Mouse (Mus musculus): ENCODE results near the gene Gemin5. TPM values are rescaled to one million over a fixed set of nuclear protein-coding genes. Genes with fewer than 3 reads are reported as not detected.

The Gemin5 gene
- total RNA-seq (2023), result 25.9 TPM

DNA sequence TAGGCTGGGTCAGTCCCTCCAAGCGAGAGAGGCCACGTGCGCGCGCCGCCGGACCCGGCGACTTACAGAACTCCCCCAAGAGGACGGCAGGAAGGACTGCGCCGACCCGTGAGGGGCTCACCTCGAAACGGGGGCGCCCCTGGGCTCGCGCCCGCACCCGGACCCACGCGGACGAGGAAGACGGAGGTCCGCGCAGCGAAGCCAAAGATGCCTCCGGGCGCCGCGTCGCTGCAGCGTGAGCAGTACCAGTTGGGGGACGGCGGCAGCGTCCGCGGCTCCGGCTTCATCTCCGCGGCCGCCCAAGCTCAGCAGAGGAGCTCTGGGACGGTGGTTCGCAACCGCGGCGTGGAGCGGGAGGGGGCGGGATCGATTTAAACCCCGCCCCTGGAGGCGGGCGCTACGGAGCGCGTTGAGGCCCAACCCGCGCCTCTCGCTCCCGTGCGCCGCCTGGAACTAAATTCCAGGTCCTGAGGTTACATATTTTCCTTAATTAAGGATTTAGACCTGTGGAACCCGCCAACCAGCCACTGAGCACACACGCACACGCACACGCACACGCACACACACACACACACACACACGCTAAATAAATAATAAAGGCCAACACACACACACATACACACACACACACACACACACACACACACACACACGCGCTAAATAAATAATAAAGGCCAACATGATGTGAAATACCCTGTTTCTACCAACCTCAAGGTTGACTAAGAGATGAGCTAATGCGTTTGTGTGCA is at the start of gene Gemin5:
Gene Gemin5, minus strand, starts transcription at position 373 of the 749 bp plus-strand sequence.

DNA sequence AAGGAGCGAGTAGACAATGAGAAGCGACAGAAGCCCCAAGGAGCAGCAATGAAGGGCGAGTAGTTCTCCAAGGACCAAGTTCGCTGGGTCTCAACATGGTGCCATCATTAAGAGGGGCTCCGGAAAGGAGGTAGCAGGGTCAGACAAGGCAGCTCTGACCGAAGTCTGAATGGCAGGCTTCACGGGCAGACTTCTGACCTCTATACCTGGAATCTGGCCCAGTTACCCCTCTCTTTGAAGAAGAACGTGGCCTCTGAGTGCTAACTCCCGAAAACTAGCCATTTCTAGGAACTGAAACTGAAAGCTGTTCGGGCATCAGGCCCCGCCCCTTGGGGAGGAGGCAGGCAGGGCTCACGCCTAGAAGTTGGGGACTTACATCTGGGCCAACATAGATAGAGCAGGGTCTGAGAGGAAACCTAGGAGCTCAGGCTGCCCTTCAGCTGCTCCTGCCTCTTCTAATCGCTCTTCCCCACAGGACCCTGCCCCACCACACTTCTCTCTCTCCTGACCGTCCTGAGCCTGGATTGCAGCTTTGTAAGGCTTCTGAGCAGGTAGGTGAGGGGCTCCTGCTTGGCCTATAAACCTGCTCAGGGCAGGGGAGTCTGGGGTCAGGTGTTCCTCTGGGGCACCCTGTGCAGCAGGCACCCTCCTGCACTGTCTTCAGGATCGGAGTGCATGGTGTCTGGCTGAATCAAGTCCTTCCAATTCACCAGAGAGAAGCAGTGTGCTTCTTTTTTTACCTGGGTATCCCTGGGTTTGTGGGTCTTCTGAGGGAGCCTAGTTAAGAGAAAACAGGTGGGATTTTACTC is 31.1 kb upstream of the Gemin5 start, which contains the start of the genes Igtp and Irgm2:
Gene Igtp, plus strand, starts transcription at position 328 of the 809 bp plus-strand sequence.
Gene Irgm2, plus strand, starts transcription at position 390 of the 809 bp plus-strand sequence.

GRCm38 (mm10) chr11:58171459-58172091 is 3.2 kb upstream of the Gemin5 start, which contains the start of gene Mrpl22:
TSS of gene Mrpl22 (plus strand) at chr11:58171661.

DNA sequence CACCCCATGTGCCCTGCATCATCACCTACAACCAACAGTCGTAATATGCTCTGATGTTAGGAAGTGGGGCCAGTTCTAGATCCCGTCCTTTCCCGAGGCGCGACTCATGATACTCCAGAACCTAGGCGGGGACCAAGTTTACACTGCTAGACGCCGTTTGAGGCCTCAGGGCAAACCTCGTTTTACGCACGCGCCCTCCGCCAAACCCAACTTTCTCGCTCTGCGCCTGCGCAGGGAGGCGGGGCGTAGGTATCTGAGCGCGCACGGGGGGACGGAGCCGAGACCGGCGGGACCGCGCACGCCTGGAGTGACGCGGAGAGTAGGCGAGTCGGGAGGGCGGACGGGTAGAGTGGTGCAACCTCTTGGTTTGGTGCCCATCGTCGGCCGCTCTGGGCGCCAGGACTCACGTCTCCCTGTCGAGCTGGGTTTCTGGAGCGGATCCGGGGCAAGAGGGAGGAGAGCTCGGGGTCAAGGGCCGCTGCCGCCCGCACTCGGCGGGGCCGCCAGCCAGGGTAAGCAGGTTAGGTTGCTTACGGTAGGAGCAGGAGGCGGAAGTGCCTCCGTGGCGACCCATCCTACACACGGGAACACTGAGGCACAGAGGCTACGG is 64.5 kb downstream of the Gemin5 start, which contains the start of gene Cnot8:
Gene Cnot8, plus strand, starts transcription at position 457 of the 610 bp plus-strand sequence.

DNA sequence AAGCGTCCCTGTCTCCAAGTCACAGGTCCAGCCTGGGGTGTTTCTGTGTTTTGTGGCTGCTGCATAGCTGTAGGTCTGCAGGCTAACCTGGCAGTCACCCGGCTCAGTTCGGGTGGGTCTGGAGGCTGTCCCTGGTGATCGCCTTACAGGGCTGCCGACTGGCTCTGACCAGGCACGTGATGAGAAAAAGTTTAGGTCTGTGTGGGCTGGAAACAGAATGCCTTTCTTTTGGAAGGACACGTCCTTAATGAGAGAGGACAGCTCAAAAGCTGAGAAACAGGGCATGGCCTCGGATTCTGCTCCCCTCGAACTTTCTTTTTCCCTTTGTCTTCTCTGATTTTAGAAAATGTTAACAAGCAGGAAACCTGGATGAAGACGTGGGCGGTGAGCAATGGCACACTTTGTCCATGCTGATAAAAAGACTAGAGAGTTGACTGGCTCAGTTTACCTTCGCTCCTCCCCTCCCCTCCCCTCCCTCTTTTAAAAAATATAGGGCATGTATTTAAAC is 75.3 kb downstream of the Gemin5 start, which contains the start of gene Gm12248:
Gene Gm12248, minus strand, starts transcription at position 114 of the 508 bp plus-strand sequence.

Other genes with a start within 250 kb of the Gemin5 start
- gene Larp1, start 159.5 kb downstream of the Gemin5 start, total RNA-seq (2023), result 121 TPM
- not detected for gene Gm12248, start 75.4 kb downstream of the Gemin5 start, total RNA-seq (2023)
- 43.9 TPM for gene Cnot8, start 64.4 kb downstream of the Gemin5 start, total RNA-seq (2023)
- gene Mrpl22, start 3.1 kb upstream of the Gemin5 start, total RNA-seq (2023), result 26.0 TPM
- gene Igtp, start 31.0 kb upstream of the Gemin5 start, total RNA-seq (2023), result 94.7 TPM
- 17.2 TPM for gene Irgm2, start 31.1 kb upstream of the Gemin5 start, total RNA-seq (2023)
- not detected for gene 4930438A08Rik, start 106.3 kb upstream of the Gemin5 start, total RNA-seq (2023)
- 33.3 TPM for gene Zfp692, start 138.5 kb upstream of the Gemin5 start, total RNA-seq (2023)
- gene Zfp672, start 161.8 kb upstream of the Gemin5 start, total RNA-seq (2023), result 40.5 TPM
- 21.3 TPM for gene Sh3bp5l, start 162.2 kb upstream of the Gemin5 start, total RNA-seq (2023)
- not detected for gene Lypd8, start 210.5 kb upstream of the Gemin5 start, total RNA-seq (2023)